Mouse (Mus musculus): ENCODE data around the gene Cmss1. TPM values are rescaled to one million over a fixed set of nuclear protein-coding genes. Genes with fewer than 3 reads are reported as not detected.

The Cmss1 gene
- polyA plus RNA-seq, 1 experiment from 2014 or later, result 55.5 TPM

GRCm38 (mm10) chr16:57369846-57370496 is 236.7 kb downstream of the Cmss1 start:
- DNase-seq (ENCODE audit: low spot score), result no peak
- H3K4me1 ChIP-seq (replicated peaks), result peaks cover 14% of the 10 kb centered on the region

DNA sequence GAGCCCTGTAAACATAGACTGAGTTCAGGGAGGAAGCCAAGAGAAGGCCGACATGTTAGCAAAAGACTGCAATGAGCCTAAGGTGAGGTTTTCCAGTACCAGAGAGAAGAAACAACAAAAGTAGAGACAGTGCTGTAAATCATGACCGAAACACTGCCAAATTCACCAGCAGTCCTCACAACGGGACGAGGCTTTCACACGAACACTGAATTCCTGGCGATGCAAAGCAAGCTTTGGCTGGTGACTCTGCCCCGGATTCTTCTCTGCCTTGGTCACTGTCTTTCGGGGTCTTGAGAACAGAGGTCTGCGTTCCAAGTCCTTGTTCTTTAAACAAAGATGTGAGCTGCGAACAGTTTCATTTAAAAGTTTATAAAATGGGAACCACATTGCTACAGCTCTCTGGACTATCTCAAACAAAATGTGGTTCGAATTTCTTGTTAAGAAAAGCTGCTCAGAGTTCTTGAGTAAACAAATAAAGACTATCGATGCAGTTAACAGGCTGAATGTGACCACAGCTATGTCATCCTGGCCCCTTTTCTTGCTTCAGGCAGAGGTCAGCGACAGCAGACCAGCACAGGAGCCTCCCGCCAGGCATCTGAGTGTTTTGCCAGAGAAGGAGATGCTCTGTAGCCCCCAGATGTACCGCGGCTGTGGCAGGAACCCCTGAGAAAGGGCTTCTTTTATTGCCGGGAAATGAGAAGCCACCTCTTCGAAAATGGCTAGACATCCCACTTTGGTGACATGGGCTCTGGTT is 239.5 kb downstream of the Cmss1 start:
- Histone ChIP-seq H3K4me1 (replicated peaks) (peaks cover 24% of the 10 kb centered on the region), H3K36me3 (no peaks in the 10 kb centered on the region)

More at GRCm38 (mm10) chr16:57369846-57370496, 236.7 kb downstream of the Cmss1 start:
- Histone ChIP-seq H3K9me3 (no peaks in the 10 kb centered on the region), H3K4me3 (no peak overlapping the region), H3K27ac (peak overlapping the region; percentile 35; the same call in 1 of the 2 replicates), H3K36me3 (no peaks in the 10 kb centered on the region), H3K27me3 (ENCODE audit: insufficient read depth, poor library complexity, severe bottlenecking) (no peaks in the 10 kb centered on the region)
- 86% methylated on average over 8 of the region's 8 CpGs for WGBS

GRCm38 (mm10) chr16:57366141-57366540 is 240.5 kb downstream of the Cmss1 start:
- Histone ChIP-seq H3K27ac (no peak overlapping the region), H3K4me1 (replicated peaks) (peaks cover 24% of the 10 kb centered on the region), H3K27me3 (ENCODE audit: insufficient read depth, poor library complexity, severe bottlenecking) (no peaks in the 10 kb centered on the region), H3K4me3 (no peak overlapping the region), H3K36me3 (no peaks in the 10 kb centered on the region), H3K9me3 (no peaks in the 10 kb centered on the region)
- WGBS, result 80% methylated on average over 6 of the region's 6 CpGs
- no peak for DNase-seq (ENCODE audit: low spot score)

More for the DNA sequence above, 239.5 kb downstream of the Cmss1 start:
- no peak for DNase-seq (ENCODE audit: low spot score)
- Histone ChIP-seq H3K9me3 (no peaks in the 10 kb centered on the region), H3K4me3 (no peak overlapping the region), H3K27ac (no peak overlapping the region), H3K27me3 (ENCODE audit: insufficient read depth, poor library complexity, severe bottlenecking) (no peaks in the 10 kb centered on the region)
- 68% methylated on average over 18 of the region's 18 CpGs for WGBS

- no peak for DNase-seq (ENCODE audit: low spot score)
- no peaks in the 10 kb centered on the region for H3K9me3 ChIP-seq
- no peak overlapping the region for H3K4me3 ChIP-seq
- no peak overlapping the region for H3K27ac ChIP-seq
- no peaks in the 10 kb centered on the region for H3K36me3 ChIP-seq
- WGBS, result 91% methylated on average over 7 of the region's 7 CpGs
- no peaks in the 10 kb centered on the region for H3K27me3 ChIP-seq (ENCODE audit: insufficient read depth, poor library complexity, severe bottlenecking)
- H3K4me1 ChIP-seq (replicated peaks), result peaks cover 16% of the 10 kb centered on the region
These were observed 242.2 kb downstream of the Cmss1 start for GRCm38 (mm10) chr16:57364498-57364897.

DNA sequence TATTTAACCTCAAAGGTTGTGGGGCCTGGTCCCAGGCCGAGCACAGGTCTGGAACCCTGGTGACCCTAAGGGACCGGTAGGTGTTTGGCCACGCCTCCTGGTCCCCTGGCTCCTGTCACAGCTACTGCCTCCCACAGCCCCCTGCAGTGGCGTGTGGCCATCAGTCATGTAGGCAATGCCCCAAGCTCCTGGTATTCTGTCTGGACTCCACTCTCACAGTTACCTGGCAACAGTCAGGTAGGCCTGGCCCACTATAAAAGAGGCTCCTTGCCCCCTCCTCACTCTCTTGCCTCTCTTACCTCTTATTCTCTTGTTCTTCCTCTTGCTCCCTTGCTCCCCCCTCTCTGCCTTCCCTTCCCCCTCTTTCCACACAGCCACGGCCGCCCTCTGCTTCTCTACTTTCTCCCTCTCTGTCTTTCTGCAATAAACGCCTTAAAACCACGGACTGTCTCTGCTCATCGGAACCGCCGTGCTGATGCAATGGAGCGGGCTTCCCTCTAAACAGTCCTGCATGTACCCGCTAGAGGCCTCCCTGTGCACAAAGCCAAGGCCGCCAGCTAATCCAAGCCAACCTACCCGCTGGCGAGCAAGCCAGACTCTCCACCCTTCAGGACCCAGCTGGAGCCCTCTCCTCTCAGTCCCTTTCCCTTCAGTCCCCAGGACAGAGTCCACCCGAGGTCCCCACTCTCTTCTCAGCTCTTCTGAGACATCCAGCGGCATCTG is 243.8 kb downstream of the Cmss1 start:
- Histone ChIP-seq H3K27ac (peak overlapping the region; percentile 72), H3K4me3 (peak overlapping the region; percentile 29; the same call in 1 of the 2 replicates), H3K9me3 (no peaks in the 10 kb centered on the region), H3K36me3 (no peaks in the 10 kb centered on the region), H3K4me1 (replicated peaks) (peaks cover 16% of the 10 kb centered on the region), H3K27me3 (ENCODE audit: insufficient read depth, poor library complexity, severe bottlenecking) (no peaks in the 10 kb centered on the region)
- WGBS, result 37% methylated on average over 18 of the region's 18 CpGs
- DNase-seq (ENCODE audit: low spot score), result peak; percentile 43

DNA sequence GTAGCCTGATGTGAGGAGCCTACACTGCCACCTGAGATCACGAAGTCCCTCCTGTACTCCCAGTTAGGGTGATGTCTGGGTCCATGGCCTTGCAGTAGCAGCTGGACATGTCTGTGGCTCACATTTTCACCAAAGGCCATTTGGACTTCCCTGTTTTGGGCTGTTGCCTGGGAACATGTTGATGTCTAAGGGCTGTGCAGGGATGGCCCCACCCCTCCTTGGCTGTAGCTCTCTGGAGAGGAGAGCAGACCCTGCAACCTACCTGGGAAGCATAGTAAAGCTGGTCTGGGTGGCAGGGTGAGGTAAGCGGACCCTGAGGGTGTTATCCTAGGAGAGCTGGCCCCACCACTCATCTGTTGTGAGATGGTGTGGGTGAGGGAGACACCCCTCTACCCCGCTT is 245.9 kb downstream of the Cmss1 start:
- whole genome bisulfite sequencing, result 95% methylated on average over 3 of the region's 3 CpGs
- H3K27ac ChIP-seq, result no peak overlapping the region
- DNase-seq (ENCODE audit: low spot score), result no peak
- no peaks in the 10 kb centered on the region for H3K9me3 ChIP-seq
- H3K4me3 ChIP-seq, result no peak overlapping the region
- peaks cover 10% of the 10 kb centered on the region for H3K4me1 ChIP-seq (replicated peaks)
- no peaks in the 10 kb centered on the region for H3K27me3 ChIP-seq (ENCODE audit: insufficient read depth, poor library complexity, severe bottlenecking)
- H3K36me3 ChIP-seq, result no peaks in the 10 kb centered on the region

- Histone ChIP-seq H3K27me3 (ENCODE audit: insufficient read depth, poor library complexity, severe bottlenecking) (no peaks in the 10 kb centered on the region), H3K4me3 (no peak overlapping the region), H3K36me3 (no peaks in the 10 kb centered on the region), H3K27ac (no peak overlapping the region), H3K9me3 (no peaks in the 10 kb centered on the region), H3K4me1 (replicated peaks) (peaks cover 10% of the 10 kb centered on the region)
- 92% methylated on average over 10 of the region's 10 CpGs for WGBS
- no peak for DNase-seq (ENCODE audit: low spot score)
These were observed 247.4 kb downstream of the Cmss1 start for GRCm38 (mm10) chr16:57359251-57359650.

GRCm38 (mm10) chr16:57357011-57357410 is 249.7 kb downstream of the Cmss1 start:
- H3K27ac ChIP-seq, result no peak overlapping the region
- no peaks in the 10 kb centered on the region for H3K27me3 ChIP-seq (ENCODE audit: insufficient read depth, poor library complexity, severe bottlenecking)
- WGBS, result 90% methylated on average over 6 of the region's 6 CpGs
- no peaks in the 10 kb centered on the region for H3K36me3 ChIP-seq
- no peaks in the 10 kb centered on the region for H3K9me3 ChIP-seq
- no peak overlapping the region for H3K4me3 ChIP-seq
- no peak for DNase-seq (ENCODE audit: low spot score)
- H3K4me1 ChIP-seq (replicated peaks), result peaks cover 11% of the 10 kb centered on the region

- H3K27me3 ChIP-seq (ENCODE audit: insufficient read depth, poor library complexity, severe bottlenecking), result no peaks in the 10 kb centered on the region
- 76% methylated on average over 6 of the region's 6 CpGs for whole genome bisulfite sequencing
- no peak overlapping the region for H3K4me3 ChIP-seq
- no peaks in the 10 kb centered on the region for H3K36me3 ChIP-seq
- no peaks in the 10 kb centered on the region for H3K9me3 ChIP-seq
- no peak for DNase-seq (ENCODE audit: low spot score)
- peaks cover 13% of the 10 kb centered on the region for H3K4me1 ChIP-seq (replicated peaks)
- H3K27ac ChIP-seq, result no peak overlapping the region
These were observed 250.2 kb downstream of the Cmss1 start for GRCm38 (mm10) chr16:57356454-57356853.

GRCm38 (mm10) chr16:57353932-57354331 is 252.7 kb downstream of the Cmss1 start:
- H3K9me3 ChIP-seq, result no peaks in the 10 kb centered on the region
- no peak for DNase-seq (ENCODE audit: low spot score)
- H3K27ac ChIP-seq, result no peak overlapping the region
- H3K27me3 ChIP-seq (ENCODE audit: insufficient read depth, poor library complexity, severe bottlenecking), result no peaks in the 10 kb centered on the region
- H3K4me3 ChIP-seq, result no peak overlapping the region
- peaks cover 14% of the 10 kb centered on the region for H3K4me1 ChIP-seq (replicated peaks)
- WGBS, result 78% methylated on average over 6 of the region's 6 CpGs
- H3K36me3 ChIP-seq, result no peaks in the 10 kb centered on the region

DNA sequence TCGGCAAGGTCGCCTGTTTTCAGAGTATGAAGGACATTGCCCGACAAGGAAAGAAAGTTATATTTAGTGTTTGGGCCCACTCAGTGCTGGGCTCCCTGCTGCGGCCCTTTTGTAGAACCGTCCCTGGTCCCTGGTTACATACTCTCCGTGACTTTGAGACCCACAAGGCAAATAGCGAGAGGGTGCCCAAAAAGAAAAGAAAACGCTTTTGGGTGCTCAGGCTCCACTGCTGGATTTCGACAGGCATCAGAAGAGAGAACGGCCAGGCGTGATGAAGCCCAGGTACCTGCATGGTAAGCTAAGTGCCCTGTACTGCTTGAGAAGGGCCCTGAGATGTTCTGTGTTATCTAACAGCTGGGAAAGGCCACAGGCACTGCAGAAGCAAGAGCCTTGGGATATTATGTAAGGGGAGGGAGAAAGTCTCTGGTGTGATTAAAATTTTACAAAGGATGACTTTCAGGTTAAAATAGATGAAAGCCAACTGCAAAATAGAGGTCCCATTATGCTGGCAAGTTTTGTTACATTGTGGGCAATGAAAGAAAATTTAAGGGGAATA is 253.4 kb downstream of the Cmss1 start:
- Histone ChIP-seq H3K27me3 (ENCODE audit: insufficient read depth, poor library complexity, severe bottlenecking) (no peaks in the 10 kb centered on the region), H3K27ac (no peak overlapping the region), H3K4me3 (no peak overlapping the region), H3K4me1 (replicated peaks) (peaks cover 16% of the 10 kb centered on the region), H3K36me3 (no peaks in the 10 kb centered on the region), H3K9me3 (no peaks in the 10 kb centered on the region)
- WGBS, result 86% methylated on average over 11 of the region's 11 CpGs
- DNase-seq (ENCODE audit: low spot score), result no peak

- H3K27ac ChIP-seq, result no peak within 1 kb of the TSS
- peaks cover 16% of the 10 kb centered on the region for H3K4me1 ChIP-seq (replicated peaks)
- H3K36me3 ChIP-seq, result no peaks in the 10 kb centered on the region
- H3K4me3 ChIP-seq, result no peak within 1 kb of the TSS
- H3K9me3 ChIP-seq, result no peaks in the 10 kb centered on the region
- WGBS, result 80% methylated on average over 6 of the region's 6 CpGs
- no peak for DNase-seq (ENCODE audit: low spot score)
- no peaks in the 10 kb centered on the region for H3K27me3 ChIP-seq (ENCODE audit: insufficient read depth, poor library complexity, severe bottlenecking)
These were observed 253.9 kb downstream of the Cmss1 start, which contains the start of gene Filip1l for GRCm38 (mm10) chr16:57352751-57353150. Gene Filip1l (plus strand): TSS chr16:57353093.

All from hindbrain, embryonic 10.5 days (tissue).